Mouse (Mus musculus) liver, postnatal 0 days (tissue): ENCODE measurements around the gene Relt. TPM values are rescaled to one million over a fixed set of nuclear protein-coding genes. Genes with fewer than 3 reads are reported as not detected.
A peak's percentile ranks its signal among the peaks of the same experiment; 100 is the strongest.

Experiments used
- ATAC-seq: fragments of 200-750 bp; cut with Nextera tagmentation; 2 replicates; pipeline ENCODE4 v1.8.0; 2017; ENCODE audit warnings: mild to moderate bottlenecking, moderate library complexity
- DNase-seq: peaks from one replicate; pipeline ENCODE4 v3.0.0-alpha.2; 2016
- H3K27ac ChIP-seq: fragments of 300-500 bp; sonication (generic); 2 replicates; pipeline ENCODE4 v1.5.1; 2014; ENCODE audit warnings: antibody characterized with exemption, moderate library complexity, mild to moderate bottlenecking, low read depth
- H3K27me3 ChIP-seq: fragments of 300-500 bp; sonication (generic); 2 replicates; pipeline ENCODE4 v1.6.1; 2014; ENCODE audit warnings: low read length, control low read depth, mixed read lengths; ENCODE audit not compliant: insufficient read depth
- H3K36me3 ChIP-seq: fragments of 300-500 bp; sonication (generic); replicated peaks from 2 replicates; pipeline ENCODE4 v1.6.1; 2014; ENCODE audit warnings: mild to moderate bottlenecking, control low read depth, low read length, moderate library complexity, mixed read lengths; ENCODE audit not compliant: insufficient read depth
- H3K4me1 ChIP-seq: fragments of 300-500 bp; sonication (generic); 2 replicates; pipeline ENCODE4 v1.6.1; 2014; ENCODE audit warnings: antibody characterized with exemption, mild to moderate bottlenecking, control low read depth; ENCODE audit not compliant: insufficient read depth
- H3K4me2 ChIP-seq: fragments of 300-500 bp; sonication (generic); 2 replicates; pipeline ENCODE4 v1.6.1; 2014; ENCODE audit warnings: low read depth, mild to moderate bottlenecking, low read length, moderate library complexity, mixed read lengths
- H3K4me3 ChIP-seq: fragments of 300-500 bp; sonication (generic); 2 replicates; pipeline ENCODE4 v1.5.1; 2014; ENCODE audit warnings: low read depth, low read length
- H3K9ac ChIP-seq: fragments of 300-500 bp; sonication (generic); replicated peaks from 2 replicates; pipeline ENCODE4 v1.6.1; 2014; ENCODE audit warnings: mild to moderate bottlenecking, moderate library complexity
- H3K9me3 ChIP-seq: fragments of 300-500 bp; sonication (generic); 2 replicates; pipeline ENCODE4 v1.6.1; 2016; ENCODE audit warnings: mild to moderate bottlenecking, control low read depth, low read length, mixed read lengths
- CTCF ChIP-seq: sonication (generic); IDR thresholded peaks from 2 replicates; pipeline ENCODE4 v1.5.1; 2016; ENCODE audit warnings: antibody characterized with exemption, low read depth
- EP300 ChIP-seq: IDR thresholded peaks from 2 replicates; pipeline ENCODE4 v1.6.1; 2016; ENCODE audit warnings: antibody characterized with exemption, low read depth, mild to moderate bottlenecking
- WGBS: fragments of 180-500 bp; shearing (Covaris S2); extraction: QIAGEN DNeasy Blood & Tissue Kit; methylation state at CpG from one replicate; pipeline ENCODE4 v1.1.7; 2014; ENCODE audit not compliant: insufficient replicate concordance; 5-methylcytosine and 5-hydroxymethylcytosine counted together
- polyA plus RNA-seq: library from polyadenylated mRNA; unstranded; fragments of >200 nt; fragmentation: Nextera tagmentation; extraction: Ambion mirVana; gene quantifications from 2 replicates; pipeline ENCODE4 v1.2.1, GENCODE M21; 2015

The Relt gene
- polyA plus RNA-seq, 1 experiment from 2014 or later = 7.5 TPM

DNA sequence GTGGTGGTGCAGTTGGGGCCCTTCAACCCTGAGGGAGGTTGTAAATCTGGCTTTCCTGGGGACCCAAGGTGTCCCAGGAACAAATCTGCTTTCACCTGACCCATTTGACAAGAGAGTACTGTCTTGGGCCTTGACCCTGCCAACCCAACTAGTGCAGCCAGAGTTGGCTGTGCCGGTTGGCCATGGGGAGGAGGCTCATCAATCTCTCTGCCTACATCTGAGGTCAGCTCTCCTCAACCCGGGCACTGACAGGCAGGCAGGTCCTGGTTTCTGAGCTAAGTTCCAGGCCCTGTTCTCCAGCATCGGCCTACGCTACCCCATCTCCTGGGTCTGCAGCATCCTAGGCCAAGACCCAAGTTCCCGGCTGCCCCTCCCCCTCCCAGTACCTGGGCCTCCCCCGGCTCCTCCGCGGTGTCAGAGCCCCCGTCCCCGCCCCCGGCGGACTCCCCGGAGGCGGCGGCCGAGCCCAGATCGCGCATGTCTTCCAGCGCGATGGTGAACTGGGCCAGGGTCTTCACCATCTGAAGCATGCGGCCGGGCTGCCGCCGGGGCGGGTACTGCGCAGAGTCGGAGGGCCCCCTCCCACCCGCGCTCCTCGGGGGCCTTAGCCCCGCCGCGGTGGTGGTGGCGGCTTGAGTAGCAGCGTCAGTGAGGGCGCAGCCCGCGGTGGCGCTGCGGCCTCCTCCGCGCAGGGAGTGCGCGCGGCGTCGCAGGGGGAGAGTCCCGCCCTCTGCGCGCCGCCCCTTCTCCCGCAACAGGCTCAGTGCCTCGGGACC is 31.0 kb upstream of the Relt start:
- 0 out of 2 replicates have a peak, but pooled peaks have one; percentile 7 for ATAC-seq
- no peak for DNase-seq

DNA sequence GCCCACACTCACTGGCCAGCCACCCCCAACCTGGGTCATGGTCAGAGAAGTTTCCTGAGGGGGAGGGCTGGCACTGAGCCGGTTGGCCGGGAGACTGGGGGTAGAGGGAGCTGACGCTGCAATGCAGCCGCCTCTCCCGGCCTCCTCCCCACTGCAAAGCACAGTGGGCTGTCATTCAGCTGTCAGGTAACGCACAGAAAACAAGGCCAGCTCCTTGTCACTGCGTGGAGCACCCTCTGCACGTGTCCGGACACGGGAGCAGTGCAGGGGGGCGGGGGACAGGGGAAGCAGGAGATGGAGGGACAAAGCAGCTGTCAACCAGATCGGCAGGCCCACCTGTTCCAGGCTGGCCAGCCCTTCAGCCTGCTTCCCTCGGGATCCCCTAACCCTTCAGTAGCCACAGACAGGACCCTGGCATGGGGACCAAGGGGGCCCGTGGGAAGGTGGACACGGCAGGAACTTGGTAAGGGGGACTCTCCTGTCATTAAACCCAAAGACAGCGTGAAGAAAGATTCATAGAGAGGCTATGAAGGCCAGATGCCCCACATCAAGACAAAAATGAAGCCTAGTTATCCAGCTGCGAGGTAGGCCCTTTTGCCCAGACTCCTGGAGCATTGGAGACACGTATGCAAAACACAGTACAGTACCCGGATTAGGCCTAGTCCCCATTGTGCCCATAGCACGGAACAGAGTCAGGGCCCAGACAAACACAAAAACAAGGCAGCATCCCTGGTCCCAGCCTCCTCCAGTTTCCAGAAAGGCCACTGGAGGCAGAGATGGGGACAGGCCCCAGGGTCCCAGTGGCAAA is 30.2 kb upstream of the Relt start:
- H3K4me1 ChIP-seq = peaks cover 4% of the 10 kb centered on the region; the same call in 1 of the 2 replicates

More for the DNA sequence above, 31.0 kb upstream of the Relt start:
- Histone ChIP-seq H3K4me2 (peak overlapping the region; percentile 90), H3K27me3 (0 out of 2 replicates have a peak, but pooled peaks cover 11% of the 10 kb centered on the region), H3K4me3 (peak overlapping the region; percentile 51), H3K4me1 (peaks cover 4% of the 10 kb centered on the region; the same call in 1 of the 2 replicates), H3K9me3 (no peaks in the 10 kb centered on the region), H3K9ac (peak overlapping the region; percentile 58), H3K36me3 (no peaks in the 10 kb centered on the region), H3K27ac (no peak overlapping the region)
- 6% methylated on average over 48 of the region's 53 CpGs for WGBS
- TF ChIP-seq EP300 (no peak), CTCF (no peak)

DNA sequence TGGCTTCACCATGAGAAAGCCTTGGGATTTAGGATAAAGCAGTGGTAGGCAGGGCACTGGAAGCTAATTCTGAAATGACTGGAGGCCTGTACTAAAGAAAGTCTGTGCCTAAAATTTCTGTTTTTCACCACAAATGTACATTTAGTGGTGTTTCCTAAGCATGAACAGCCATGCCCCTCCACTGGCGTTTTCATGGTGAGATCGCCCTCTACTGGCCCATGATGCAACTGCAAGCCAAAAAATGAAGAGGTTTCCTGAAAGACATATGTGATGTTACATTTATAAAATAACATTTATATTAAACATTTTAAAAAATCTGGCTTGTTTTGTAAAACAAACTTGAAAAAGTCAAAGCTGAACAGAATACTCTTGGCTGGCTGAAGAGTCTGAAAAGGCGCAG is 23.3 kb upstream of the Relt start:
- no peak overlapping the region for H3K4me3 ChIP-seq
- H3K4me1 ChIP-seq = no peaks in the 10 kb centered on the region
- no peaks in the 10 kb centered on the region for H3K27me3 ChIP-seq
- no peaks in the 10 kb centered on the region; the same call in 1 of the 2 replicates for H3K36me3 ChIP-seq
- H3K4me2 ChIP-seq = no peak overlapping the region
- TF ChIP-seq CTCF (peak; percentile 92), EP300 (no peak)
- no peak overlapping the region for H3K27ac ChIP-seq
- DNase-seq = peak; percentile 73
- H3K9me3 ChIP-seq = no peaks in the 10 kb centered on the region
- ATAC-seq = no peak
- WGBS = 29% methylated on average over 3 of the region's 3 CpGs
- no peak overlapping the region for H3K9ac ChIP-seq

More for the DNA sequence above, 30.2 kb upstream of the Relt start:
- DNase-seq (no peak), ATAC-seq (no peak)
- TF ChIP-seq EP300 (no peak), CTCF (no peak)
- Histone ChIP-seq H3K4me2 (0 out of 2 replicates have a peak overlapping the region, but pooled peaks have one; percentile 90), H3K9me3 (no peaks in the 10 kb centered on the region), H3K27ac (no peak overlapping the region), H3K9ac (no peak overlapping the region), H3K4me3 (no peak overlapping the region), H3K27me3 (0 out of 2 replicates have a peak, but pooled peaks cover 11% of the 10 kb centered on the region), H3K36me3 (no peaks in the 10 kb centered on the region)
- WGBS = 76% methylated on average over 20 of the region's 20 CpGs

DNA sequence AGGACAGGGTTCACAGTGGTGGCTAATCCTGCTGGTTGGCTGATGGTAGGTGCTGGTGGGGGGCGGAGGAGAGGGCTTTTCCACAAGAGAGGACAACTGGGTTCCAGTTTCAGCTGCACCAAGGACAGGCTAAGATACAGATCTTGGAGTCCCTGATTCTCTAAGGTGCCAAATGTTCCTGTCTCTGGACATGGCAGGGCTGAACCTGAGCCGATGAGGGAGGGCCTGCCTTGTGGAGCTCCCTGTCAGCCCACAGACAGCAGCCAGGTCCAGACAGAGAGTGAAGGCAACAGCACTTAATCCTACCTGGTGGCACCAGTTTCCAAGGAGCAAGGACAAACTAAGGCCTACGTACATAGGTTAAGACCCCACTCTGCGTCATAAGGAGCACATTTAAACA is 21.2 kb upstream of the Relt start:
- Histone ChIP-seq H3K4me3 (no peak overlapping the region), H3K4me2 (no peak overlapping the region), H3K27me3 (no peaks in the 10 kb centered on the region), H3K9me3 (no peaks in the 10 kb centered on the region), H3K4me1 (peaks cover 4% of the 10 kb centered on the region; the same call in 1 of the 2 replicates), H3K27ac (no peak overlapping the region), H3K9ac (no peak overlapping the region), H3K36me3 (no peaks in the 10 kb centered on the region; the same call in 1 of the 2 replicates)
- no peak for ATAC-seq
- WGBS = 86% methylated on average over 4 of the region's 4 CpGs
- no peak for DNase-seq
- TF ChIP-seq EP300 (no peak), CTCF (no peak)

DNA sequence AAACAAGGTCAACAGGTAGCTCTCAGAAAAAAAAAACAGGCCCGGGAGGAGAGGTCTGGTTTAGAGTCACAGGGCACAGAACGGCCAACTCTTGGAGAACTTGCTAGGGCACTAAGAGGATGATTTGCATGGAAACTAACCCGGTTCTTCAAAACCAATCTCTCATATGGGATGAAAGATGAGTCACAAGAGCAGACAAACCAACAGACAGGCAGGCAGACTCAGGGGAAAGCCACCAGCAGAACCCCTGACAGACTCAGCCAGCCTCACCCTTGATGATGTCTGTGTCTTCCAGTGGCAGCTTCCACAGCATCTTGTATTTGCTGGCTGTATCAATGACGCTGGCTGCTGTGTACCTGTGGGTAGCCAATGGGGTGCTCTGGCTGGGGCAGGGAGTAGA is 18.7 kb upstream of the Relt start:
- TF ChIP-seq CTCF = no peak
- TF ChIP-seq EP300 = no peak
- H3K36me3 ChIP-seq = no peaks in the 10 kb centered on the region; the same call in 1 of the 2 replicates
- H3K4me1 ChIP-seq = peaks cover 4% of the 10 kb centered on the region; the same call in 1 of the 2 replicates
- 81% methylated on average over 4 of the region's 4 CpGs for WGBS
- H3K4me3 ChIP-seq = no peak overlapping the region
- H3K4me2 ChIP-seq = no peak overlapping the region
- H3K9ac ChIP-seq = no peak overlapping the region
- DNase-seq (no peak), ATAC-seq (no peak)
- no peaks in the 10 kb centered on the region for H3K9me3 ChIP-seq
- H3K27me3 ChIP-seq = no peaks in the 10 kb centered on the region
- no peak overlapping the region for H3K27ac ChIP-seq

DNA sequence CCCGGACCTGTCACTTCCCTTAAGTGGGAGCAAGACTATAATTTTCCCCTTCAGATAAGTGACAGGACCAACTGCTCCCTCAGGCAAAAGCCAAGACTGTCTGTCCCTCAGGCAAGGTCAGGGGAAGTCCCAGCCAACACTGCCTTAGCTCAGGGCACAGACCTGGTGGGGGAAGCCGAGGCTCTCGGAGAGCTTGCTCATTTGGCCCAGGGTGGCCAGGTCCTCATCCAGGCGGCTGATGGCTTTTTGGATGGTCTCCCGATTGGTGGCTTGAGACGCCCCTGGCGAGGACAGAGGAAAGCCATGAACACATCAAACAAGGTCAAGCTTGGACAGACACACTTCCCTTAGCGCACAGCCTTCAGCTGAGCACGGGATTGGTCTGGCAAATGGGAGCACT is 18.3 kb upstream of the Relt start:
- DNase-seq = no peak
- TF ChIP-seq EP300 (no peak), CTCF (no peak)
- no peak for ATAC-seq
- no peak overlapping the region for H3K4me2 ChIP-seq
- no peaks in the 10 kb centered on the region for H3K9me3 ChIP-seq
- H3K27me3 ChIP-seq = no peaks in the 10 kb centered on the region
- H3K27ac ChIP-seq = no peak overlapping the region
- peaks cover 4% of the 10 kb centered on the region; the same call in 1 of the 2 replicates for H3K4me1 ChIP-seq
- 74% methylated on average over 9 of the region's 9 CpGs for WGBS
- H3K9ac ChIP-seq = no peak overlapping the region
- H3K4me3 ChIP-seq = no peak overlapping the region
- no peaks in the 10 kb centered on the region; the same call in 1 of the 2 replicates for H3K36me3 ChIP-seq
